Mouse (Mus musculus): ENCODE results near the gene Bscl2. TPM values are rescaled to one million over a fixed set of nuclear protein-coding genes. Genes with fewer than 3 reads are reported as not detected.
A peak's percentile ranks its signal among the peaks of the same experiment; 100 is the strongest.
"Not testable (repeated sequence)": the region's sequence is repeated elsewhere in the genome, so short reads cannot be mapped to it uniquely, and the experiment has no call there.

The Bscl2 gene
- total RNA-seq, 2 experiments from 2014 or later, result 22.0 to 25.2 TPM

DNA sequence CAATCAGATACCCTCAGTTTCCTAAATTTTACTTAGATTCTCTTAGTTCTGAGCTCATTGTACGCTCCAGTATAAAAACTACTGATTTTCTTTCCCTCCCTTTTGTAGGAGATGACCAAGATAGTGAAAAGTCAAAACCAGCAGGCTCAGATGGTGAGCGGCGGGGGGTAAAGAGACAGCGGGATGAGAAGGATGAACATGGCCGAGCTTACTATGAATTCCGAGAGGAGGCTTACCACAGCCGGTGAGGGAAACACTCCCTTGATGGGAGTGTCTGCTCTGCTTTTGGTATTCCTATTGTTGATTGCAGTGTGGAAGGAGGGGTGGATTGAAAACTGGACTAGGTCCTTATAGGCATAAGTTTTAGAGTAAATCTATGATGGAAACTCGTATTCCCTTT lies 14.6 kb upstream of the Bscl2 start:
- intact Hi-C loops (cut with DNase I), result loop anchor here (5.0 kb wide), 2 partner anchors 65 to 100 kb away; partner anchors contain the start of genes Nxf1 and Slc3a2
- no peak for DNase-seq

- DNase-seq, result no peak
- intact Hi-C loops (cut with DNase I), result no loop called here
Measured at GRCm38 (mm10) chr19:8829660-8830059, 7.6 kb upstream of the Bscl2 start, which contains the start of gene AC129217.1. TSS of gene AC129217.1 (plus strand) at chr19:8829773.

GRCm38 (mm10) chr19:8830664-8831063 lies 6.6 kb upstream of the Bscl2 start:
- intact Hi-C loops (cut with DNase I), result no loop called here
- no peak for DNase-seq

- intact Hi-C loops (cut with DNase I), result no loop called here
- DNase-seq, result no peak
Measured at GRCm38 (mm10) chr19:8831262-8831661, 6.0 kb upstream of the Bscl2 start.

DNA sequence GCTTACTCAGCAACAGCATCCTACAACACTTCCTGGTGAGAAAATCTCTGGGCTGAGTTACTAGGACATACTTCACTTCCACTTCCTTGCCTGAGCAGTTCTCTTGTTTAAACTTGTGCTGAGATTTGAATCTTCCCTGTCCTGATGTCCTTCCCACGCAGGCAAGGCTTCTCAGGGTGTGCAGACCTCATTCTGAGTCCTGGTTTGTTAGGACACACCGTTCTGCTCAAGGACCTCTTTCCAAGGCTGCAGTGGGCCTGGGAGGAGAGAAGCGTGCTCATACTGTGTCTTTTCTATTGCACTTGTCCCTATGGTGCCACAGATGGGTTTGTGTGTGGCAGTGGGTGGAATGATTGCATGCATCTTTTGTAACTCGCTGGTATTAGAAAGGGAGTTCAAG lies 4.3 kb upstream of the Bscl2 start:
- no peak for DNase-seq
- intact Hi-C loops (cut with DNase I), result no loop called here

DNA sequence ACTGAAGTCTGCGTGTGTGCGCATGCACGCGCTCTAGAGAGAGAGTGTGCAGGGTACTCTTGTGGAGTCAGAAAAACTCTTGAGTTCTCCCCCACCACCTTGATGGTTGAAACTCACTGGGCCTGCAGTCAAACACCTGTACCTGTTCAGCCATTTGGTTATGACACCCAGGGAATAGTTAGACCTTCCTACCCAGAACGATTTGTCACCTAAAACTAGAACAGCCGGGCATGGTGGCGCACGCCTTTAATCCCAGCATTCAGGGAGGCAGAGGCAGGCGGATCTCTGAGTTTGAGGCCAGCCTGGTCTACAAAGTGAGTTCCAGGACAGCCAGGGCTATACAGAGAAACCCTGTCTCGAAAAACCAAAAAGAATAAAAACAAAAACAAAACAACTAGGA lies 940 bp upstream of the Bscl2 start:
- DNase-seq, result not testable (repeated sequence)
- intact Hi-C loops (cut with DNase I), result loop anchor here (2.0 kb wide), 1 partner anchor 16 kb away; the partner anchor contains the start of gene Hnrnpul2

DNA sequence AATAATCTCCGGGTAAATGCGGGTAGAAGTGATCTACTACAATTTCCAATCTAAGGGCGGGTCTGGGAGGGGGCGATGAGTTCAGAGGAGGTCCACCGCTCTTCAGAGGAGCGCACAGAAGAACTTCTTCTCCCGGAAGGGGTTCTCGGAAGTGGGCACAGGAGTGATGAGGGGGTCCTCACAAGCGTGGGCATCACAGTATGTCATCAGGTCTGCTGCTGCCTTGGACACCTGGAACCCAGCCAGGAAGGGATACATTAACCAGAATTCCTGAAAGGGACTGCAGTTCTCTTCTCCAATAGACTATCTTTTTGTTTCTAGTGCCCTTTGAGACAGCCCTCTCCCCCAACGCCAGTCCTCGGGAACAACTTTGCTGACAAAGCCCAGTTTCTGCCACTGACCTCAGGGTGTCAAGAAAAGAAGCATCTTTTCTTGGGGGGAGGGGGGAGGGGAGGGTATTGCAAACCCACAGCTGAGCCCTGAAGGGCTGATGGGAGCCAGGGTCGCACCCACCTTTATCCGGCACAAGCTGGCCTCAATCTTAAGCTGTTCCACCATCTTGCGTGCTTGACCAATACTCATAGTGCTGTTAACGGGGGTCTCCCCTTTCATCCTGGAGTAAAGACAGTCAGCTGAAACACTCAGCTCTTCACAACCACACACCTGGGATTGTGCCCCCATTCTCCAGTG lies 919 bp downstream of the Bscl2 start:
- intact Hi-C loops (cut with DNase I), result no loop called here
- DNase-seq, result peak; percentile 36 to 37

- intact Hi-C loops (cut with DNase I), result no loop called here
- no peak for DNase-seq
Measured at GRCm38 (mm10) chr19:8839103-8839907, 2.0 kb downstream of the Bscl2 start, which contains the start of gene Gng3. TSS of gene Gng3 (minus strand) at chr19:8839194.

- intact Hi-C loops (cut with DNase I), result no loop called here
Measured at GRCm38 (mm10) chr19:8839908-8840791, 2.9 kb downstream of the Bscl2 start.

GRCm38 (mm10) chr19:8841012-8841411 lies 3.7 kb downstream of the Bscl2 start:
- intact Hi-C loops (cut with DNase I), result no loop called here
- DNase-seq, result no peak

More at GRCm38 (mm10) chr19:8839908-8840791, 2.9 kb downstream of the Bscl2 start:
- peak; percentile 73 to 74 for DNase-seq

DNA sequence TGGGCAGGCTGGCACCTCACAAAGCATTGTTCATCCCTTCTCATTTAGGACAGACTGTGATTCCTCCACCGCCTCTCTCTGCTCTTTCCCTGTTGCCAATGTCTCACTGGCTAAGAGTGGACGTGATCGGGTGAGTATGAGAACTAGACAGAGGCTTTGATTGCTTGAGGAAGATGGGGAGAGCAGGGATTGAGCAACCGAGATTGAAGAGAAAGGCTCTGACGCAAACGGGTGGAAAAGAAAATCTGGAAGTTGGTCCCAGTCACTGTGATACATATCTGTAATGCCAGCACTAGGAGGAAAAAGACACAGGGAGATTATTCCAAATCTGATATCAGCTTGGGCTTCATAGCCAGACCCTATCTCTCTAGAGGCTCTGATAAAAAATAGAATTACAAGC lies 5.7 kb downstream of the Bscl2 start:
- DNase-seq, result no peak
- intact Hi-C loops (cut with DNase I), result no loop called here

DNA sequence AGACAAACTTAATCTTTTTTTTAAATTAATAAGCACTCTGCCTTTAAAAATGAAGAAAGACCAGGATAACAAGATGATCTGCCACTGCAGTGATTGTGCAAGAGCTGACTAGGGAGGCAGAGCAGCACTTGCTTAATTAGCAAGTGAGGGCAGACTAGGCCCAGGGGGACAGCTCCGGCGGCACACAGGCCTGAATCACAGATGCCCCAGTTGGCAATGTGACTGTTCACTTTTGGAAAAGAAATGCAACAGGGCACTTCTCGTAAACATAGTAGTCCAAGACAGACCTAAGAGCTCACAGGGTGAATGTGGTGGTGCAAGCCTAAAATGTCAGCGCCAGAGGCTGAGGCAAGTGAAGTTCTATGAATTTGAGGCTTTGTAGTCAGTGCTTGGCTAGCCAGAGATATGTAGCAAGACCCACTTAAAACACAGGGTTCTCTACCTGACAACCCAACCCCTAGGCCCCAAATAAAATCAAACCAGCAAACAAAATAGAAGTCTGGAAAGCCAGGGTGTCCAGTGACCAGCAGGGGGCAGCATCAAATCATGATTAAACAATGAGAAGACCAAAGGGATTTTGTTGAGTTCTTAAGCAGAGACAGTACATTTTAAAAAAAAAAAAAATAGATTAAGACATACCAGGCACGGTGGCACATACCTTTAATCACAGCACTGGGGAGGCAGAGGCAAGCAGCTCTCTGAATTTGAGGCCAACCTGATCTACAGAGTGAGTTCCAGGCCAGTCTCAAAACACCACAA lies 7.3 kb downstream of the Bscl2 start:
- intact Hi-C loops (cut with DNase I), result loop anchor here (1.0 kb wide), 1 partner anchor 266 kb away; no protein-coding TSS in a partner anchor
- peak; percentile 76 to 83 for DNase-seq

GRCm38 (mm10) chr19:8848356-8848755 lies 11.1 kb downstream of the Bscl2 start:
- DNase-seq, result no peak
- intact Hi-C loops (cut with DNase I), result no loop called here

- intact Hi-C loops (cut with DNase I), result no loop called here
- DNase-seq, result no peak
Measured at GRCm38 (mm10) chr19:8850402-8850901, 13.2 kb downstream of the Bscl2 start, which contains the start of gene Lrrn4cl. TSS of gene Lrrn4cl (plus strand) at chr19:8850768.

DNA sequence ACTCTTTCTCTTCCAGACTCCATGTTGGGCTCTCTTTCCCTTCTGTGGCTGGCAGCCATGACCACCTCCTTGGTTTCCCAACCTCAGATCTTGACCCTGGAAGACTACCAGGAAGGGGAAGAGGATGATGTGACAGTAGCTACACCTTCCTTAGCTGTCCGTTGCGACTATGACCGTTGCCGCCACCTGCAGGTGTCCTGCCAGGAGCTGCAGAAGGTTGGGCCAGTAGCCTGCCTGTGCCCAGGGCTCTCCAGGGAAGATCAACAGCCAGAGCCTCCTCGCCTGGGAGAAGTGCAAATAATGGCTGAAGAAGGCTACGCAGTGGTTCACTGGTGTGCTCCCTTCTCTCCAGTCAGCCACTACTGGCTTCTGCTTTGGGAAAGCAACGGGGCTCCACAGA lies 14.4 kb downstream of the Bscl2 start:
- no peak for DNase-seq
- intact Hi-C loops (cut with DNase I), result no loop called here

DNA sequence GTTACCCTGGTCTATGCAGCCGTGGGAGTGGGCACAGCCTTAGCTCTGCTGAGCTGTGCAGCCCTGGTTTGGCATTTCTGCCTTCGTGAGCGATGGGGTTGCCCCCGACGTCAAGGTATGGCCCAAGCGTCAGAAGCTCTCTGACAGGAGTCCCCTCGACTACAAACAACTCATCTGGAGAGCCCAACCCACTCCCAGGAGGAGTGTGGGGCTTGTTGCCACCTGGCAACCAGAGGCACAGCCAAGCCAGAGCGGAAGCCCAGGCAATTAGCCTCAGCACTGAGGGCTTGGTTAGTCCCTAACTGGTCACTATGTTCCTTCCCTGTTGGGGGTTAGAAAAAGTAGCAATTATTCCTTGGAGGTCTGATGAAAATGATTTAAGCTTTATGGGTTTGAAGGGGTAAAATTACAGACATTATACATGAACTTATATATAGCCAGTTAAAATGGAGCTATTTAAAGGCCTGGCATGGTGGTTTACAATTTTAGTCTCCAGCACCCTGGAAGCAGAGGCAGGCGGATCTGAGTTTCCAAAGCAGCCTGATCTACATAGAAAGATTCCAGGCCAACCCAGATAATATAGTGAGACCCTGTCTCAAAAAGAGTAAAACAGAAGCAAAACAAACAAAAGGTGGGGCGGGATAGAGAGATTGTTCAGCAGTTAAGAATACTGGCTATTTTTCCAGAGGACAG lies 15.1 kb downstream of the Bscl2 start:
- intact Hi-C loops (cut with DNase I), result no loop called here
- peak in 1 of 2 experiments; percentile 39 for DNase-seq

DNA sequence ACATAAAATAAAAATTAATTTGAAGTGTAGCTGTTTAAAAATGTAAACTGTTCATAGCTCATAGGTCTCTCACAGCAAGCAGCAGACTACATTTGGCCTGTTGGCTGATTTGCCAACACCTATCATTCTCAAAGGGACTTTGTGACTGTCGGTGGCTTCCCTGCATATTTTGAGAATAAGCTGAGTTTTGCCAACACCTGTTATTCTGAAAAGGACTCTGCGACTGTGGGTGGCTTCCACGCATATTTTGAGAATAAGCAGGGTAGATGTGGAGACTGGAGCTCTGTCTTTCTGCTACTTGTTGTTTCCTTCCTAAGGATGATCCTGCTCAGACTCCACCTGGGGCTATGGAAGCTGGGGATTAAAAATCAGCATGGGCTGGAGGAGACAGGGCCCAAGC lies 15.8 kb downstream of the Bscl2 start:
- intact Hi-C loops (cut with DNase I), result no loop called here
- DNase-seq, result no peak

DNA sequence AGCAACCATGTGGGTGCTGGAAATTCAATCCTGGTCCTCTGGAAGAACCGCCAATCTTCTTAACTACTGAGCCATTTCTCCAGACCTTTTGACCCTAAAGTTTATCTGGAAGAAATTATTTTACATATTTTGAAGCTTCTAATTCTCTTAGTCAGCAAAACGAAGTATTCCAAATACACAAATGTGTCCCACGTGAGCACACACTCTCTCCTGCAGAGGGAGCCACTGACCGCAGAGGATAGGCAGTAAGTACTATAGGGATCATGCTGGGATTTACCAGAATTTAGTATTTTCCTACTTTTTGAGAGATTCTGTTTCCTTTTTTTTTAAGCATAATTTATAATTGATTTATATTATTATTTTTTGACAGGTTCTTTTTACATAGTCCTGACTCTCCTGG lies 20.4 kb downstream of the Bscl2 start:
- DNase-seq, result peak in 1 of 2 experiments; percentile 49
- intact Hi-C loops (cut with DNase I), result loop anchor here (2.0 kb wide), 1 partner anchor 253 kb away; no protein-coding TSS in a partner anchor

GRCm38 (mm10) chr19:8859018-8859417 lies 21.8 kb downstream of the Bscl2 start:
- intact Hi-C loops (cut with DNase I), result loop anchor here (2.0 kb wide), 1 partner anchor 252 kb away; no protein-coding TSS in a partner anchor
- DNase-seq, result no peak
